Comparison of ENCODE assay signal across 20 mouse cellular contexts in the genomic region with DNA sequence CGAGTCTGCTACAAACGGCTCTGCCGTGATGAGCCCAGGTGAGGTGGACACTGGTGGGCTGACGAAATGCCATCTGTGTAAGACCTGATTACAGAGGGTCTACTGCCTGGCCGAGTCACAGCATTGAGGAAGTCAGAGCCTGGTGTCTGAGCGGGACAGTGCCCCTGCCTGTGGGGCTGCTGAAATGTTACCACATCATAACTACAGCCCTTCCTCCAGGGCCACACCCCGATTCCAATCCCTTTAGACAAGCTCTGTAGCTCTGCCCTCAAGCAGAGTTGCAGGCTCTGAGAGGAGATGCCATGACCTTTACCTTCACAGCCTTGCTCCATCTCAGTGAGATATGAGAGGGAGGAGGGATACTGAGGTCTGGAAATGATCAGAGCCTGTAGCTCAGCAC. TPM values are rescaled to one million over a fixed set of nuclear protein-coding genes. Genes with fewer than 3 reads are reported as not detected.
"Had no signal": no experiment of that assay in that cellular context is flagged by ENCODE, and none has a peak within 500 bp of the region (broad histone marks: within the 10 kb centered on the region; RNA-seq: fewer than 3 reads in every experiment).

No protein-coding gene starts in this region.

- DNase-seq: kidney, adult 9 months; kidney, postnatal 36 days; layer of hippocampus, adult 9-11 months; left cerebral cortex, postnatal 4 days; lung, postnatal 36 days; right cerebral cortex, postnatal 14 days; thymus, postnatal 36 days had no signal

- H3K36me3 ChIP-seq: limb, embryonic 15.5 days; liver, embryonic 12.5 days; lung, embryonic 15.5 days; midbrain, embryonic 12.5 days; neural tube, embryonic 13.5 days; stomach, embryonic 15.5 days had no signal

- H3K27ac ChIP-seq: kidney, postnatal 0 days; limb, embryonic 15.5 days; liver, embryonic 12.5 days; lung, embryonic 15.5 days; midbrain, embryonic 12.5 days; neural tube, embryonic 13.5 days; stomach, embryonic 15.5 days had no signal

- H3K9ac ChIP-seq: limb, embryonic 15.5 days; liver, embryonic 12.5 days; lung, embryonic 15.5 days; midbrain, embryonic 12.5 days; neural tube, embryonic 13.5 days; stomach, embryonic 15.5 days had no signal

- H3K4me2 ChIP-seq: limb, embryonic 15.5 days; liver, embryonic 12.5 days; lung, embryonic 15.5 days; midbrain, embryonic 12.5 days; neural tube, embryonic 13.5 days; stomach, embryonic 15.5 days had no signal

- H3K9me3 ChIP-seq: limb, embryonic 15.5 days; liver, embryonic 12.5 days; lung, embryonic 15.5 days; megakaryocyte, embryonic 14.5 days; midbrain, embryonic 12.5 days; neural tube, embryonic 13.5 days; stomach, embryonic 15.5 days had no signal

- H3K4me1 ChIP-seq: limb, embryonic 15.5 days; liver, embryonic 12.5 days; lung, embryonic 15.5 days; midbrain, embryonic 12.5 days; neural tube, embryonic 13.5 days; stomach, embryonic 15.5 days had no signal

- H3K4me3 ChIP-seq: limb, embryonic 15.5 days; liver, embryonic 12.5 days; lung, embryonic 15.5 days; megakaryocyte, embryonic 14.5 days; midbrain, embryonic 12.5 days; neural tube, embryonic 13.5 days; stomach, embryonic 15.5 days had no signal

- ATAC-seq: liver, embryonic 12.5 days; midbrain, embryonic 16.5 days had no signal

- H3K27me3 ChIP-seq: limb, embryonic 15.5 days; lung, embryonic 15.5 days; midbrain, embryonic 12.5 days; neural tube, embryonic 13.5 days; stomach, embryonic 15.5 days had no signal

RNA-seq across cellular contexts. Expression of a gene that starts 9.8 kb away (rescaled TPM):
- polyA plus RNA-seq: kidney, postnatal 0 days; limb, embryonic 15.5 days; liver, embryonic 12.5 days; lung, embryonic 15.5 days; midbrain, embryonic 12.5 days; midbrain, embryonic 16.5 days; neural tube, embryonic 13.5 days; spleen, adult 2 months; testis, adult 2 months had no signal

RNA-seq across cellular contexts. Expression of a gene that starts 23.4 kb away (rescaled TPM):
- total RNA-seq: left cerebral cortex, adult 18-20 months; left cerebral cortex, postnatal 4 days had no signal

RNA-seq across cellular contexts. Expression of a gene that starts 49.9 kb away (rescaled TPM):
- polyA plus RNA-seq: intestine, embryonic 14.5 days; midbrain, embryonic 16.5 days; neural tube, embryonic 13.5 days had no signal
